Mouse (Mus musculus): ENCODE results near the gene Ablim1.

Ablim1 gene

GRCm38 (mm10) chr19:57314346-57315012, at the start of gene Ablim1:
Gene Ablim1 (minus strand): TSS chr19:57314919.
- DNase-seq (ENCODE audit: extremely low read depth, low read depth) = no peak

- no peak for DNase-seq (ENCODE audit: extremely low read depth, low read depth)
These were observed 48.8 kb upstream of the Ablim1 start for GRCm38 (mm10) chr19:57363538-57363937.

- no peak for DNase-seq (ENCODE audit: extremely low read depth, low read depth)
These were observed 48.4 kb upstream of the Ablim1 start for GRCm38 (mm10) chr19:57363076-57363475.

- no peak for DNase-seq (ENCODE audit: extremely low read depth, low read depth)
These were observed 47.9 kb upstream of the Ablim1 start for GRCm38 (mm10) chr19:57362586-57362985.

- no peak for DNase-seq (ENCODE audit: extremely low read depth, low read depth)
These were observed 47.2 kb upstream of the Ablim1 start for GRCm38 (mm10) chr19:57361939-57362307.

- no peak for DNase-seq (ENCODE audit: extremely low read depth, low read depth)
These were observed 46.6 kb upstream of the Ablim1 start for GRCm38 (mm10) chr19:57361131-57361938.

GRCm38 (mm10) chr19:57360341-57361130, 45.8 kb upstream of the Ablim1 start, which contains the start of gene Fam160b1:
Gene Fam160b1 (plus strand): TSS chr19:57360680.
- DNase-seq (ENCODE audit: extremely low read depth, low read depth) = peak; percentile 92

- no peak for DNase-seq (ENCODE audit: extremely low read depth, low read depth)
These were observed 45.1 kb upstream of the Ablim1 start for GRCm38 (mm10) chr19:57359701-57360326.

GRCm38 (mm10) chr19:57358836-57359598, 44.3 kb upstream of the Ablim1 start:
- DNase-seq (ENCODE audit: extremely low read depth, low read depth) = no peak

- peak; percentile 95 for DNase-seq (ENCODE audit: extremely low read depth, low read depth)
These were observed 43.6 kb upstream of the Ablim1 start for GRCm38 (mm10) chr19:57358322-57358721.

- DNase-seq (ENCODE audit: extremely low read depth, low read depth) = no peak
These were observed 43.1 kb upstream of the Ablim1 start for GRCm38 (mm10) chr19:57357811-57358210.

GRCm38 (mm10) chr19:57357244-57357643, 42.5 kb upstream of the Ablim1 start:
- DNase-seq (ENCODE audit: extremely low read depth, low read depth) = no peak

GRCm38 (mm10) chr19:57356273-57356672, 41.6 kb upstream of the Ablim1 start:
- no peak for DNase-seq (ENCODE audit: extremely low read depth, low read depth)

GRCm38 (mm10) chr19:57355451-57356251, 40.9 kb upstream of the Ablim1 start:
- DNase-seq (ENCODE audit: extremely low read depth, low read depth) = no peak

GRCm38 (mm10) chr19:57354715-57355114, 40.0 kb upstream of the Ablim1 start:
- DNase-seq (ENCODE audit: extremely low read depth, low read depth) = no peak

- DNase-seq (ENCODE audit: extremely low read depth, low read depth) = no peak
These were observed 39.3 kb upstream of the Ablim1 start for GRCm38 (mm10) chr19:57354050-57354449.

GRCm38 (mm10) chr19:57353228-57353627, 38.5 kb upstream of the Ablim1 start:
- no peak for DNase-seq (ENCODE audit: extremely low read depth, low read depth)

GRCm38 (mm10) chr19:57352337-57352935, 37.7 kb upstream of the Ablim1 start:
- DNase-seq (ENCODE audit: extremely low read depth, low read depth) = no peak

GRCm38 (mm10) chr19:57349096-57349495, 34.4 kb upstream of the Ablim1 start:
- no peak for DNase-seq (ENCODE audit: extremely low read depth, low read depth)
